Mouse (Mus musculus): Measurements from ENCODE around the gene Tmem242. TPM values are rescaled to one million over a fixed set of nuclear protein-coding genes. Genes with fewer than 3 reads are reported as not detected.
A peak's percentile ranks its signal among the peaks of the same experiment; 100 is the strongest.

Tmem242 gene
- polyA plus RNA-seq, 1 experiment: 12.1 TPM

- Histone ChIP-seq H3K27ac (ENCODE audit: control insufficient read depth, insufficient read depth, low read depth, low read length) (no peak overlapping the region), H3K36me3 (ENCODE audit: control insufficient read depth, insufficient read depth, low read length) (peaks cover 2% of the 10 kb centered on the region), H3K4me3 (ENCODE audit: control insufficient read depth, low read depth, low read length) (no peak overlapping the region), H3K27me3 (ENCODE audit: control insufficient read depth, insufficient read depth, low read length) (no peaks in the 10 kb centered on the region), H3K4me1 (ENCODE audit: control insufficient read depth, insufficient read depth, low read length) (peaks cover 9% of the 10 kb centered on the region)
- no peak for TF ChIP-seq CTCF (IDR thresholded peaks at IDR 0.05; ENCODE audit: control insufficient read depth, insufficient read depth, insufficient replicate concordance, low read depth, low read length)
- TF ChIP-seq POLR2A (IDR thresholded peaks at IDR 0.05; ENCODE audit: control insufficient read depth, low read depth, low read length): no peak
Observed at GRCm38 (mm10) chr17:5407030-5407429, 33.0 kb downstream of the Tmem242 start.

DNA sequence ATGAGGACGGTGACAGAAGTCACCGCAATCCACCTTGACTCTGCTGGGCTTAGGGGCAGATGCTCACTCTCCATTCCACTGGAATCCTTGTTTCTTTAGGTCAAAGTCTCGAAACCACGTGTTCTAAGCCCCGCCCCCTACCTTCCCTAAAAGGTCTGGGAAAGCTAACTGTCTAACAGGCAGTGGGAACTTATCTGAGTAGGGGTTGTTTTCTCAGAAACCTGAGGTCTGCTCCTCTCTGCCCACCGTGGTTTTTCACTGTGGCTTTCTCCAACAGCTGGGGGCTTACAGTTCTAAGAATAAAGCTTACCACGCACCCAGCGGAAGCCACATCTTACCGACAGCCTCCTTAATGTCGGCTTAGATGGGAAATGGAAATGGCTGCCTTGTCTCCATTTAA, 33.5 kb downstream of the Tmem242 start:
- Histone ChIP-seq H3K27me3 (ENCODE audit: control insufficient read depth, insufficient read depth, low read length) (no peaks in the 10 kb centered on the region), H3K4me3 (ENCODE audit: control insufficient read depth, low read depth, low read length) (no peak overlapping the region), H3K4me1 (ENCODE audit: control insufficient read depth, insufficient read depth, low read length) (peaks cover 11% of the 10 kb centered on the region), H3K27ac (ENCODE audit: control insufficient read depth, insufficient read depth, low read depth, low read length) (no peak overlapping the region), H3K36me3 (ENCODE audit: control insufficient read depth, insufficient read depth, low read length) (peaks cover 2% of the 10 kb centered on the region)
- TF ChIP-seq CTCF (IDR thresholded peaks at IDR 0.05; ENCODE audit: control insufficient read depth, insufficient read depth, insufficient replicate concordance, low read depth, low read length): no peak
- no peak for TF ChIP-seq POLR2A (IDR thresholded peaks at IDR 0.05; ENCODE audit: control insufficient read depth, low read depth, low read length)

GRCm38 (mm10) chr17:5403885-5404284, 36.2 kb downstream of the Tmem242 start:
- no peak overlapping the region for H3K4me3 ChIP-seq (ENCODE audit: control insufficient read depth, low read depth, low read length)
- no peak overlapping the region for H3K27ac ChIP-seq (ENCODE audit: control insufficient read depth, insufficient read depth, low read depth, low read length)
- H3K27me3 ChIP-seq (ENCODE audit: control insufficient read depth, insufficient read depth, low read length): no peaks in the 10 kb centered on the region
- H3K36me3 ChIP-seq (ENCODE audit: control insufficient read depth, insufficient read depth, low read length): no peaks in the 10 kb centered on the region
- H3K4me1 ChIP-seq (ENCODE audit: control insufficient read depth, insufficient read depth, low read length): peaks cover 9% of the 10 kb centered on the region
- TF ChIP-seq CTCF (IDR thresholded peaks at IDR 0.05; ENCODE audit: control insufficient read depth, insufficient read depth, insufficient replicate concordance, low read depth, low read length) (no peak), POLR2A (IDR thresholded peaks at IDR 0.05; ENCODE audit: control insufficient read depth, low read depth, low read length) (no peak)

DNA sequence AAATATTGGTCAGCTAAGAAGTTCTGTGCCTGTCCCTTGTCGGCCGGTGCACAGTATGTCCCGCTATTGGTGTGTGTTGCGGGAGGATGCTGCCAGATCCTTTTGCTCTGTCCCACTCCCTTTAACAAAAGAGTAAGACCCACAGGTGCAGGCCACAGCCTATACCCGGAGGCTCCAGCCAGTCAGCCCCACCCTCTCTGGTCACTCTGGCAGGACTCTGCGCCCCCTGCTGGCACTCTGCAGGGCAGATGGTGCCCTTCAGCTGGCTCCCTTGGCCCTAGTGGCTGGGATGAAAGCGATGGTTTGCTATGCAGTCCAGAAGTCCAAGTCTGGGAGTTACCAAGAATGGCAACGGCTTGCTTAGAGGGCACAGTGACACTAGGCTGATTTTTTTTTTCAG, 37.4 kb downstream of the Tmem242 start:
- H3K4me3 ChIP-seq (ENCODE audit: control insufficient read depth, low read depth, low read length): peak overlapping the region; percentile 69
- TF ChIP-seq CTCF (IDR thresholded peaks at IDR 0.05; ENCODE audit: control insufficient read depth, insufficient read depth, insufficient replicate concordance, low read depth, low read length) (peak; percentile 73), POLR2A (IDR thresholded peaks at IDR 0.05; ENCODE audit: control insufficient read depth, low read depth, low read length) (no peak)
- no peaks in the 10 kb centered on the region for H3K27me3 ChIP-seq (ENCODE audit: control insufficient read depth, insufficient read depth, low read length)
- H3K4me1 ChIP-seq (ENCODE audit: control insufficient read depth, insufficient read depth, low read length): peaks cover 10% of the 10 kb centered on the region
- H3K27ac ChIP-seq (ENCODE audit: control insufficient read depth, insufficient read depth, low read depth, low read length): no peak overlapping the region
- no peaks in the 10 kb centered on the region for H3K36me3 ChIP-seq (ENCODE audit: control insufficient read depth, insufficient read depth, low read length)

- H3K4me3 ChIP-seq (ENCODE audit: control insufficient read depth, low read depth, low read length): peak overlapping the region; percentile 69
- H3K27ac ChIP-seq (ENCODE audit: control insufficient read depth, insufficient read depth, low read depth, low read length): no peak overlapping the region
Observed at GRCm38 (mm10) chr17:5402069-5402468, 38.0 kb downstream of the Tmem242 start.

GRCm38 (mm10) chr17:5401288-5401687, 38.8 kb downstream of the Tmem242 start:
- H3K4me3 ChIP-seq (ENCODE audit: control insufficient read depth, low read depth, low read length): peak overlapping the region; percentile 69
- TF ChIP-seq POLR2A (IDR thresholded peaks at IDR 0.05; ENCODE audit: control insufficient read depth, low read depth, low read length) (no peak; the same call in 1 of the 2 replicates), CTCF (IDR thresholded peaks at IDR 0.05; ENCODE audit: control insufficient read depth, insufficient read depth, insufficient replicate concordance, low read depth, low read length) (no peak)
- H3K4me1 ChIP-seq (ENCODE audit: control insufficient read depth, insufficient read depth, low read length): peaks cover 15% of the 10 kb centered on the region
- H3K36me3 ChIP-seq (ENCODE audit: control insufficient read depth, insufficient read depth, low read length): no peaks in the 10 kb centered on the region
- H3K27me3 ChIP-seq (ENCODE audit: control insufficient read depth, insufficient read depth, low read length): no peaks in the 10 kb centered on the region
- H3K27ac ChIP-seq (ENCODE audit: control insufficient read depth, insufficient read depth, low read depth, low read length): no peak overlapping the region

More at GRCm38 (mm10) chr17:5402069-5402468, 38.0 kb downstream of the Tmem242 start:
- TF ChIP-seq CTCF (IDR thresholded peaks at IDR 0.05; ENCODE audit: control insufficient read depth, insufficient read depth, insufficient replicate concordance, low read depth, low read length) (peak; percentile 80), POLR2A (IDR thresholded peaks at IDR 0.05; ENCODE audit: control insufficient read depth, low read depth, low read length) (no peak)
- H3K27me3 ChIP-seq (ENCODE audit: control insufficient read depth, insufficient read depth, low read length): no peaks in the 10 kb centered on the region
- H3K4me1 ChIP-seq (ENCODE audit: control insufficient read depth, insufficient read depth, low read length): peaks cover 15% of the 10 kb centered on the region
- no peaks in the 10 kb centered on the region for H3K36me3 ChIP-seq (ENCODE audit: control insufficient read depth, insufficient read depth, low read length)

DNA sequence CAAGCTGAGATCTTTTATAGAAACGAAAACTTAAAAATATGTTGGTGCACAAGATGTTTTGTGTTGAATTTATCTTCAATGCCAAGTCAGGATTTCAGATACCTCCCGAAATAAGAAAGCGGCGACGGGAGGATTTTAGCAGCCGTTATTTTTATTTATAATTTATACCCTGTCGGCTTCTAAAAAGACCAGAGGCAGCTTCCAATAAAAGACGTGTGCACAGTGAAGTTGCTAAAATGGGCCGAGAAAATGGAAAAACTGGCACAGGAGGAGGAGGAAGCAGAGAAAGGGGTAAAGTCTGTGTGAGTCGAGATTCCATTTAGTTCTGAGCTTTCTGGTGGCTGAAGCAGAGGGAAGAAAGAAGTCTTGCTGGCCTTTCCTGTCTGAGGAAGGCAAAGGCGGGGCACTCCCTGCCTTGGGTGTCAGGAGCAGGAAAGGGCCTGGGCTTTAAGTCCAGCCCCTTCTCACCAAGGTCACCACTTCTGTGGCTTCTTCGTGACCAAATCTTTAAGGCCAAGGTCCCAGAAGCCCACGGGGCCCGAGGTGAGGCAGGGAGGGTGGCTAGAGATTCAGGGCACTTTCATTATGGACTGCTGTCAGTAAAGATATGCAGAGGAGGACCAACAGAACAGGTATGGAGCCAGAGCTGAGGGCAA, 39.5 kb downstream of the Tmem242 start:
- TF ChIP-seq POLR2A (IDR thresholded peaks at IDR 0.05; ENCODE audit: control insufficient read depth, low read depth, low read length): no peak
- TF ChIP-seq CTCF (IDR thresholded peaks at IDR 0.05; ENCODE audit: control insufficient read depth, insufficient read depth, insufficient replicate concordance, low read depth, low read length): no peak
- Histone ChIP-seq H3K27me3 (ENCODE audit: control insufficient read depth, insufficient read depth, low read length) (no peaks in the 10 kb centered on the region), H3K27ac (ENCODE audit: control insufficient read depth, insufficient read depth, low read depth, low read length) (no peak overlapping the region), H3K4me3 (ENCODE audit: control insufficient read depth, low read depth, low read length) (peak overlapping the region; percentile 69; the same call in 1 of the 2 replicates), H3K36me3 (ENCODE audit: control insufficient read depth, insufficient read depth, low read length) (no peaks in the 10 kb centered on the region), H3K4me1 (ENCODE audit: control insufficient read depth, insufficient read depth, low read length) (peaks cover 15% of the 10 kb centered on the region)
